Mouse (Mus musculus): Measurements from ENCODE around the gene Kifc1. TPM values are rescaled to one million over a fixed set of nuclear protein-coding genes. Genes with fewer than 3 reads are reported as not detected.

Gene Kifc1
- polyA plus RNA-seq, 1 experiment from 2014 or later = 11.8 TPM

- H3K27ac ChIP-seq (ENCODE audit: low read depth, low read length) = no peak overlapping the region
- no peaks in the 10 kb centered on the region for H3K27me3 ChIP-seq (replicated peaks; ENCODE audit: control insufficient read depth, insufficient read depth, low read length)
- DNase-seq (ENCODE audit: low spot score) (no peak), ATAC-seq (replicated peaks; ENCODE audit: low FRiP score) (no peak)
- no peaks in the 10 kb centered on the region for H3K4me1 ChIP-seq (replicated peaks; ENCODE audit: control insufficient read depth, insufficient read depth, low read length)
- 35% methylated on average over 1 of the region's 1 CpGs for WGBS
- H3K36me3 ChIP-seq (ENCODE audit: control insufficient read depth, insufficient read depth, low read length) = peaks cover 2% of the 10 kb centered on the region; the same call in 1 of the 2 replicates
- H3K9me3 ChIP-seq (ENCODE audit: control insufficient read depth, low read length) = no peaks in the 10 kb centered on the region
- no peak overlapping the region for H3K4me3 ChIP-seq (ENCODE audit: low read depth, low read length)
- H3K9ac ChIP-seq (ENCODE audit: low read depth, low read length) = no peak overlapping the region
- H3K4me2 ChIP-seq = no peak overlapping the region
Measured at GRCm38 (mm10) chr17:33851331-33851730, 39.1 kb downstream of the Kifc1 start.

- no peak for ATAC-seq (replicated peaks; ENCODE audit: low FRiP score)
- H3K9ac ChIP-seq (ENCODE audit: low read depth, low read length) = no peak overlapping the region
Measured at GRCm38 (mm10) chr17:33848139-33848538, 42.3 kb downstream of the Kifc1 start.

GRCm38 (mm10) chr17:33844196-33844595 lies 46.3 kb downstream of the Kifc1 start:
- H3K4me3 ChIP-seq (ENCODE audit: low read depth, low read length) = peak overlapping the region; percentile 83; the same call in 1 of the 2 replicates
- ATAC-seq (replicated peaks; ENCODE audit: low FRiP score) = no peak
- H3K27me3 ChIP-seq (replicated peaks; ENCODE audit: control insufficient read depth, insufficient read depth, low read length) = no peaks in the 10 kb centered on the region
- no peaks in the 10 kb centered on the region for H3K9me3 ChIP-seq (ENCODE audit: control insufficient read depth, low read length)
- H3K4me2 ChIP-seq = peak overlapping the region; percentile 88
- no peak overlapping the region for H3K27ac ChIP-seq (ENCODE audit: low read depth, low read length)
- H3K4me1 ChIP-seq (replicated peaks; ENCODE audit: control insufficient read depth, insufficient read depth, low read length) = peaks cover 18% of the 10 kb centered on the region
- WGBS = 68% methylated on average over 1 of the region's 1 CpGs
- H3K36me3 ChIP-seq (ENCODE audit: control insufficient read depth, insufficient read depth, low read length) = peaks cover 2% of the 10 kb centered on the region; the same call in 1 of the 2 replicates
- H3K9ac ChIP-seq (ENCODE audit: low read depth, low read length) = no peak overlapping the region
- no peak for DNase-seq (ENCODE audit: low spot score)

More at GRCm38 (mm10) chr17:33848139-33848538, 42.3 kb downstream of the Kifc1 start:
- no peak overlapping the region for H3K4me2 ChIP-seq
- H3K36me3 ChIP-seq (ENCODE audit: control insufficient read depth, insufficient read depth, low read length) = peaks cover 2% of the 10 kb centered on the region; the same call in 1 of the 2 replicates
- 63% methylated on average over 8 of the region's 8 CpGs for WGBS
- no peak overlapping the region for H3K27ac ChIP-seq (ENCODE audit: low read depth, low read length)
- peaks cover 15% of the 10 kb centered on the region for H3K4me1 ChIP-seq (replicated peaks; ENCODE audit: control insufficient read depth, insufficient read depth, low read length)
- no peaks in the 10 kb centered on the region for H3K27me3 ChIP-seq (replicated peaks; ENCODE audit: control insufficient read depth, insufficient read depth, low read length)
- no peak for DNase-seq (ENCODE audit: low spot score)
- no peaks in the 10 kb centered on the region for H3K9me3 ChIP-seq (ENCODE audit: control insufficient read depth, low read length)
- H3K4me3 ChIP-seq (ENCODE audit: low read depth, low read length) = no peak overlapping the region

GRCm38 (mm10) chr17:33842966-33843795 lies 47.3 kb downstream of the Kifc1 start, which contains the start of gene Cd320:
Gene Cd320 (plus strand): TSS chr17:33843091.
- Histone ChIP-seq H3K27ac (ENCODE audit: low read depth, low read length) (peak within 1 kb of the TSS; percentile 45; the same call in 1 of the 2 replicates), H3K9ac (ENCODE audit: low read depth, low read length) (peak within 1 kb of the TSS; percentile 60)

GRCm38 (mm10) chr17:33829561-33829960 lies 60.9 kb downstream of the Kifc1 start:
- Histone ChIP-seq H3K9ac (ENCODE audit: low read depth, low read length) (no peak overlapping the region), H3K4me2 (no peak overlapping the region), H3K36me3 (ENCODE audit: control insufficient read depth, insufficient read depth, low read length) (peaks cover 26% of the 10 kb centered on the region), H3K27me3 (replicated peaks; ENCODE audit: control insufficient read depth, insufficient read depth, low read length) (no peaks in the 10 kb centered on the region), H3K4me3 (ENCODE audit: low read depth, low read length) (no peak overlapping the region), H3K4me1 (replicated peaks; ENCODE audit: control insufficient read depth, insufficient read depth, low read length) (peaks cover 10% of the 10 kb centered on the region), H3K27ac (ENCODE audit: low read depth, low read length) (no peak overlapping the region; the same call in 1 of the 2 replicates), H3K9me3 (ENCODE audit: control insufficient read depth, low read length) (no peaks in the 10 kb centered on the region)
- no peak for DNase-seq (ENCODE audit: low spot score)
- no peak for ATAC-seq (replicated peaks; ENCODE audit: low FRiP score)
- 87% methylated on average over 10 of the region's 10 CpGs for WGBS

More at GRCm38 (mm10) chr17:33842966-33843795, 47.3 kb downstream of the Kifc1 start, which contains the start of gene Cd320:
- Histone ChIP-seq H3K4me1 (replicated peaks; ENCODE audit: control insufficient read depth, insufficient read depth, low read length) (peaks cover 18% of the 10 kb centered on the region), H3K9me3 (ENCODE audit: control insufficient read depth, low read length) (no peaks in the 10 kb centered on the region), H3K4me3 (ENCODE audit: low read depth, low read length) (peak within 1 kb of the TSS; percentile 83), H3K27me3 (replicated peaks; ENCODE audit: control insufficient read depth, insufficient read depth, low read length) (no peaks in the 10 kb centered on the region), H3K36me3 (ENCODE audit: control insufficient read depth, insufficient read depth, low read length) (no peaks in the 10 kb centered on the region; the same call in 1 of the 2 replicates), H3K4me2 (peak within 1 kb of the TSS; percentile 88)
- peak; percentile 92 for DNase-seq (ENCODE audit: low spot score)
- WGBS = under 1% methylated on average over 45 of the region's 45 CpGs
- peak; percentile 91 for ATAC-seq (replicated peaks; ENCODE audit: low FRiP score)

- no peaks in the 10 kb centered on the region for H3K9me3 ChIP-seq (ENCODE audit: control insufficient read depth, low read length)
- H3K9ac ChIP-seq (ENCODE audit: low read depth, low read length) = peak overlapping the region; percentile 20; the same call in 1 of the 2 replicates
- no peak for ATAC-seq (replicated peaks; ENCODE audit: low FRiP score)
- no peak for DNase-seq (ENCODE audit: low spot score)
- H3K27me3 ChIP-seq (replicated peaks; ENCODE audit: control insufficient read depth, insufficient read depth, low read length) = no peaks in the 10 kb centered on the region
- peaks cover 10% of the 10 kb centered on the region for H3K4me1 ChIP-seq (replicated peaks; ENCODE audit: control insufficient read depth, insufficient read depth, low read length)
- peaks cover 24% of the 10 kb centered on the region for H3K36me3 ChIP-seq (ENCODE audit: control insufficient read depth, insufficient read depth, low read length)
- WGBS = 66% methylated on average over 2 of the region's 2 CpGs
- H3K27ac ChIP-seq (ENCODE audit: low read depth, low read length) = no peak overlapping the region
- H3K4me3 ChIP-seq (ENCODE audit: low read depth, low read length) = no peak overlapping the region
- no peak overlapping the region for H3K4me2 ChIP-seq
Measured at GRCm38 (mm10) chr17:33828892-33829291, 61.6 kb downstream of the Kifc1 start.

- DNase-seq (ENCODE audit: low spot score) = peak; percentile 60
- no peak for ATAC-seq (replicated peaks; ENCODE audit: low FRiP score)
- no peak overlapping the region for H3K4me2 ChIP-seq
- no peak overlapping the region for H3K9ac ChIP-seq (ENCODE audit: low read depth, low read length)
- WGBS = under 1% methylated on average over 3 of the region's 3 CpGs
- H3K27me3 ChIP-seq (replicated peaks; ENCODE audit: control insufficient read depth, insufficient read depth, low read length) = no peaks in the 10 kb centered on the region
- peaks cover 22% of the 10 kb centered on the region for H3K4me1 ChIP-seq (replicated peaks; ENCODE audit: control insufficient read depth, insufficient read depth, low read length)
- no peak overlapping the region for H3K27ac ChIP-seq (ENCODE audit: low read depth, low read length)
- H3K9me3 ChIP-seq (ENCODE audit: control insufficient read depth, low read length) = no peaks in the 10 kb centered on the region
- peaks cover 30% of the 10 kb centered on the region for H3K36me3 ChIP-seq (ENCODE audit: control insufficient read depth, insufficient read depth, low read length)
- no peak overlapping the region for H3K4me3 ChIP-seq (ENCODE audit: low read depth, low read length)
Measured at GRCm38 (mm10) chr17:33826850-33827249, 63.6 kb downstream of the Kifc1 start.
